Mouse (Mus musculus): ENCODE data around the gene Tenm4. TPM values are rescaled to one million over a fixed set of nuclear protein-coding genes. Genes with fewer than 3 reads are reported as not detected.
A peak's percentile ranks its signal among the peaks of the same experiment; 100 is the strongest.

Tenm4 gene
- polyA plus RNA-seq, 1 experiment from 2014 or later = 41.4 TPM

DNA sequence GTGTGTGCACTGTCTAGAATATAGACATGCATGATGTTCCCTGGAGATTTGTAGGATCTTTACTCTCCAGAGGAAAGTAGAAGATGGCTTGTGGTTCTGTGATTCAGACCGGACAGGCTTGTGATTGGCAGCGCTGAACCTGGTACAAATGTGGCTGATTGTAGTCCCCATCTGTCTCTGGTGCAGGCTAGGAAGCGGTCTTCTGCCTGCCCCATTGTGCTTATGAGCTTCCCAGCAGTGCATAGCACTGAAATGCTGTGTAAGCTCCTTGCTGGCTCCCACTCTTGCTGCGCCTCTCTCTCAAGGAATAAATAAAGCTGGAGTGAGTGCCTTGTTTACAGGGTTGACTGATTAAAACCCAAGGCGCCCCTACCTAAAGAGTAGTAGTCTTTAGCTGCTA, 49.6 kb downstream of the Tenm4 start:
- H3K9me3 ChIP-seq (replicated peaks; ENCODE audit: control insufficient read depth, low read length, poor library complexity, severe bottlenecking) = no peaks in the 10 kb centered on the region
- H3K9ac ChIP-seq (ENCODE audit: low read depth, low read length) = no peak overlapping the region
- H3K36me3 ChIP-seq (ENCODE audit: control insufficient read depth, insufficient read depth, low read length) = no peaks in the 10 kb centered on the region
- H3K27ac ChIP-seq (ENCODE audit: low read length) = no peak overlapping the region
- no peak for ATAC-seq
- 66% methylated on average over 5 of the region's 5 CpGs for WGBS
- H3K4me3 ChIP-seq (ENCODE audit: low read depth, low read length) = no peak overlapping the region
- no peaks in the 10 kb centered on the region for H3K27me3 ChIP-seq (ENCODE audit: control insufficient read depth, insufficient read depth, low read depth, low read length)
- no peaks in the 10 kb centered on the region for H3K4me1 ChIP-seq (ENCODE audit: control insufficient read depth, insufficient read depth, low read length)
- H3K4me2 ChIP-seq (ENCODE audit: low read length) = no peak overlapping the region

DNA sequence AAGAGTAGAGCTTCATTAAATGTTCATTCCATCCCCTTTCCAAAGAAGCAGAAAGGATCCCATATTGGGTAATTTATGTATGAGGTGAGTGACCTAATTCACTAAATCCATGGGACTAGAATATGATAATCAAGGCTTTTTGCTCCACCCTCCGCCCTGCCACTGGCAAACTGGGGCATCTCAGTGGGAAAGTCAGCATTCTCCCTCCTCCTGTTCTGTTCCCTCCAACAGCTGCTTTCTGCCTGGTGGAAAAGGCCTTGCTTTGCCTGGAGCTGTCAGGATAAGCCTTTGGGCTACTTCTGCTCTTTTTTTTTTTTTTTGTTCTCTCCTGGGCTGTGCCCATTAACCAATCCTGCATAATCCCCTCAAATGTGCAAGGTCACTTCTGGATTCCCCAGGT, 51.5 kb downstream of the Tenm4 start:
- Histone ChIP-seq H3K9ac (ENCODE audit: low read depth, low read length) (no peak overlapping the region), H3K27me3 (ENCODE audit: control insufficient read depth, insufficient read depth, low read depth, low read length) (no peaks in the 10 kb centered on the region), H3K4me2 (ENCODE audit: low read length) (no peak overlapping the region), H3K4me1 (ENCODE audit: control insufficient read depth, insufficient read depth, low read length) (0 out of 2 replicates have a peak, but pooled peaks cover 3% of the 10 kb centered on the region), H3K9me3 (replicated peaks; ENCODE audit: control insufficient read depth, low read length, poor library complexity, severe bottlenecking) (no peaks in the 10 kb centered on the region), H3K27ac (ENCODE audit: low read length) (no peak overlapping the region), H3K36me3 (ENCODE audit: control insufficient read depth, insufficient read depth, low read length) (no peaks in the 10 kb centered on the region), H3K4me3 (ENCODE audit: low read depth, low read length) (no peak overlapping the region)
- 69% methylated on average over 1 of the region's 1 CpGs for WGBS
- ATAC-seq = no peak

DNA sequence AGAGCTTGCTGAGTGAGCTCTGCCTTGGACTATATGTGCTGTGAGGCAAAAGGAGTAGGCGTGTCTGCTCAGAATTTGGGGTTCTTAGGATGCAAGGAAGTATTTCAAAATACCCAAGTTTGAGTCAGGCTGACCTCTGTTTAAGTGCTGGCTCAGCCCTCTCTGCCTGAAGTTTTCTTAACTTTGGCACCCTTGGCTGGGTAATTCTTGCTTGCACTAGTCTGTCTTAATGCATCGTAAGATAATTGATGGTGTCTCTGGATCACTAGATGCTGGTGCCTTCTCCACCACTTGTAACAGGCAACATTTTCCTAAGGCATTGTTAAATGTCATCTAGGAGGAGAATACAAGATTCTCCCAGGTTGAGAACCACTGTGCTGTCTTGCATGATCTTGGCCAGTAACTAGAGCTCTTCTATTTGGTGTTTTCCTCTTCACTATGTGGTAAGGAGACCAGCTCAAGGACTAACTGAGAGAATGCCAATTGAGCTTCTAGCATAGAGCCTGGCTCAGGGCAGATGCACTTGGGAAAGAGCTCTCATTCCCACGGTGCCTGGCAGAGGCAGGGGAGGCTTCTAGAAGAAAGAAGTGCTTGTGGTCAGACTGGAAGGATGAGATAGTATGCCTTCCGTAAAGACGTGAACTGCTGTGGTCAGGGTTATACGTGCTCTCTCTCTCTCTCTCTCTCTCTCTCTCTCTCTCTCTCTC, 57.7 kb downstream of the Tenm4 start:
- H3K27ac ChIP-seq (ENCODE audit: low read length) = no peak overlapping the region
- no peaks in the 10 kb centered on the region for H3K27me3 ChIP-seq (ENCODE audit: control insufficient read depth, insufficient read depth, low read depth, low read length)
- H3K4me1 ChIP-seq (ENCODE audit: control insufficient read depth, insufficient read depth, low read length) = peaks cover 26% of the 10 kb centered on the region
- no peak overlapping the region for H3K4me3 ChIP-seq (ENCODE audit: low read depth, low read length)
- 87% methylated on average over 6 of the region's 6 CpGs for WGBS
- no peak overlapping the region for H3K4me2 ChIP-seq (ENCODE audit: low read length)
- no peak overlapping the region for H3K9ac ChIP-seq (ENCODE audit: low read depth, low read length)
- no peak for ATAC-seq
- no peaks in the 10 kb centered on the region for H3K9me3 ChIP-seq (replicated peaks; ENCODE audit: control insufficient read depth, low read length, poor library complexity, severe bottlenecking)
- H3K36me3 ChIP-seq (ENCODE audit: control insufficient read depth, insufficient read depth, low read length) = no peaks in the 10 kb centered on the region

DNA sequence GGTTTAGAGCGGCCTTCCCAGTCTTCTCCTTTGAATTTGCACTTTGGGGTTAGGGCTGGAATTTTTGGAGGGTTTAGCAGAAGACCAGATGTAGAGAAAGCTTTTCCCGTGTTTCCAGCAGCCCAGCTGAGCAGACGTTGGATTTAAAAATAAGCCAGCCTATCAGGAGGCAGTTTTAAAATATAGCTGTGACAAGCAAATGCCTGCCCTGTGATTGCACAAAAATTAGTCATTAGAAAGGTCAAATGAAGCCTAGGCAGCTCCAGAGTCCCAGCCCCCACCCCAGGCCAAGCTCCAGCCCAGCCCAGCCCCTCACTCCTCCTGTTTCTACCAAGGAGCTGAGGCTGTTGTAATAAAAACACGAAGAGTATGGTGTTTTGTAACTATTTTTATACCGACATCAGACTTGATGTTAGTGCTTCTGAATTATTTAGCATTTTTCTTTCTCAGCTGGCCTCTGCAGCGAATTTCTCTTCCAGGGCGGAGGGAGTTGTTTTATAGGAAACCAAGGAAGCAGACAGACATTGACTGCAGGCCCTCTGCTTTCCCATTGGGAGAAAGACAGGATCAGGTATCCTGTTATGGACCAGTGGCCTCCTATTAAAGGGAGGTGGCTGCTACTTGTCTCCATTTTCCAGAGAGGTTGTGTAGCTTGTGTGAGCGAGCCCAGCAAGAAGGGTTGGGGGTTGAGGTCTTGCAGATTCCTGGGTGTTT, 59.1 kb downstream of the Tenm4 start:
- H3K9me3 ChIP-seq (replicated peaks; ENCODE audit: control insufficient read depth, low read length, poor library complexity, severe bottlenecking) = no peaks in the 10 kb centered on the region
- no peaks in the 10 kb centered on the region for H3K27me3 ChIP-seq (ENCODE audit: control insufficient read depth, insufficient read depth, low read depth, low read length)
- H3K4me1 ChIP-seq (ENCODE audit: control insufficient read depth, insufficient read depth, low read length) = peaks cover 26% of the 10 kb centered on the region
- H3K27ac ChIP-seq (ENCODE audit: low read length) = no peak overlapping the region
- H3K4me3 ChIP-seq (ENCODE audit: low read depth, low read length) = no peak overlapping the region
- H3K36me3 ChIP-seq (ENCODE audit: control insufficient read depth, insufficient read depth, low read length) = no peaks in the 10 kb centered on the region
- ATAC-seq = no peak
- WGBS = 66% methylated on average over 8 of the region's 8 CpGs
- H3K9ac ChIP-seq (ENCODE audit: low read depth, low read length) = 0 out of 2 replicates have a peak overlapping the region, but pooled peaks have one; percentile 6
- no peak overlapping the region for H3K4me2 ChIP-seq (ENCODE audit: low read length)

DNA sequence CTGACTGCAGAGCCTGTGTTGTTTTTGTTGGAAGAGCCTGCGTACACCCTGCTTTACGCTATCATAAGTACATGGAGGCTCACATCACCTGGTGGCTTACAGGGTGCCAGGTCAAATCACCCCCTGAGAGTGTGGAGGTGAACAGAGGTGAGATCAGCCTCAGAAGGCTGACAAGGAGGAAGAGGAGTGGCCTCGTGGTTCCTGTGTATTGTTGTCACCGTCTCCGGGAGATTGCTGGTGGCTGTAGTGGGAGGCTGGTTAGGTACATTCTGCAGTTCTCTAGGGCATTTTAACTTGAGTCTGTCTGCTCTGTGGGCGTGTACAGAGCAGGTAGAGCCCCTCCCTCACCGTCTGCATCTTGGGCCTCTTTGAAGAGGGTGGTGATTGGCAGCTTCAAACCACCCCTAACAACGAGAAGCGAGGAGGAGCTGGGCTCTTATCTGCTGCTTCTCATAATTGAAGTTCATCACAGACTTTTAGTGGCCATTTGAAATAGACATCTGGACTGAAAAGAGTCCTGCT, 59.7 kb downstream of the Tenm4 start:
- H3K4me2 ChIP-seq (ENCODE audit: low read length) = no peak overlapping the region
- H3K27me3 ChIP-seq (ENCODE audit: control insufficient read depth, insufficient read depth, low read depth, low read length) = no peaks in the 10 kb centered on the region
- no peak overlapping the region for H3K4me3 ChIP-seq (ENCODE audit: low read depth, low read length)
- ATAC-seq = peak; percentile 36; the same call in 1 of the 2 replicates
- H3K4me1 ChIP-seq (ENCODE audit: control insufficient read depth, insufficient read depth, low read length) = peaks cover 26% of the 10 kb centered on the region
- no peaks in the 10 kb centered on the region for H3K9me3 ChIP-seq (replicated peaks; ENCODE audit: control insufficient read depth, low read length, poor library complexity, severe bottlenecking)
- WGBS = 44% methylated on average over 9 of the region's 9 CpGs
- H3K9ac ChIP-seq (ENCODE audit: low read depth, low read length) = peak overlapping the region; percentile 44; the same call in 1 of the 2 replicates
- H3K36me3 ChIP-seq (ENCODE audit: control insufficient read depth, insufficient read depth, low read length) = no peaks in the 10 kb centered on the region
- 0 out of 2 replicates have a peak overlapping the region, but pooled peaks have one; percentile 11 for H3K27ac ChIP-seq (ENCODE audit: low read length)

DNA sequence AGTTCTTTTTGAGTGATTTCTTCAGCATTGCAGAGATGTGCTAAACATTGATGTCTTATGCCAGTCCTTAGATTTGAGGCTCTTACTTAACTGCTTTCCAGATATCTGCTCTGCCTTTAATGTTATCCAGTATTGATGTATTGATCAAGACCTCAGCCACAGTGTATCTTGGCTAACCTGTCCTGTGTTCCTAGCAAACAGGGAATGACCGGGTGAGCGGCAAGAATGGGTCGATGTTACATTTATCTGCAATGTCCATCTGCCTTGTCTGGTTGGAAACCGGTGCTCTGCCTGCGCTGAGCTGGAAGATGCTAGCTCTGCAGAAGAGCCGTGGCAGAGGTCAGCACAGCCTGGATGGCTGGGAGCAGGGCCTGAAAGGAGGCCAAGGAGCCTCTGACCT, 64.8 kb downstream of the Tenm4 start:
- WGBS = 84% methylated on average over 6 of the region's 6 CpGs
- ATAC-seq = no peak

DNA sequence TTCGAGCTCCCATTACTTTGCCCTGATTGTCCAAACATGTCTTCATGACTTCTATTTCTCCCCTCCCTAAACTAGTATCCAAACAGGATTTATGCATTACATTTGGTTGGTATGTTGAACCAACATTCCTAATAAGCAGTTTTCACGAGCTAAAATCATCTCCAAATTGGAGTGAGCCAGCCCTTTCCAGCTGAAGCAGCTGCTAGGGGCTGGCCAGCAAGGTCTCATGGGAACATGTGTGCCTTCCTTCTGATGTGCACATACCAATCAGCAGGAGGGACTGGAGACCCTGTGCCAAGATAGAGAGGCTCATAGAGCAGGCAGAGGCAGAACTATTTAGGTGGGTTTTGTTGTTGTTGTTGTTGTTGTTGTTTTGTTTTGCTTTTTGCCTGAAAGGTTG, 69.6 kb downstream of the Tenm4 start:
- no peak overlapping the region for H3K4me3 ChIP-seq (ENCODE audit: low read depth, low read length)
- WGBS = 64% methylated on average over 2 of the region's 2 CpGs
- H3K4me2 ChIP-seq (ENCODE audit: low read length) = no peak overlapping the region
- no peaks in the 10 kb centered on the region for H3K9me3 ChIP-seq (replicated peaks; ENCODE audit: control insufficient read depth, low read length, poor library complexity, severe bottlenecking)
- H3K27ac ChIP-seq (ENCODE audit: low read length) = no peak overlapping the region
- H3K27me3 ChIP-seq (ENCODE audit: control insufficient read depth, insufficient read depth, low read depth, low read length) = no peaks in the 10 kb centered on the region
- H3K9ac ChIP-seq (ENCODE audit: low read depth, low read length) = no peak overlapping the region
- no peaks in the 10 kb centered on the region for H3K36me3 ChIP-seq (ENCODE audit: control insufficient read depth, insufficient read depth, low read length)
- H3K4me1 ChIP-seq (ENCODE audit: control insufficient read depth, insufficient read depth, low read length) = peaks cover 6% of the 10 kb centered on the region
- no peak for ATAC-seq

More for the DNA sequence above, 64.8 kb downstream of the Tenm4 start:
- Histone ChIP-seq H3K27ac (ENCODE audit: low read length) (no peak overlapping the region), H3K4me3 (ENCODE audit: low read depth, low read length) (no peak overlapping the region), H3K4me2 (ENCODE audit: low read length) (no peak overlapping the region), H3K9ac (ENCODE audit: low read depth, low read length) (no peak overlapping the region), H3K4me1 (ENCODE audit: control insufficient read depth, insufficient read depth, low read length) (peaks cover 12% of the 10 kb centered on the region), H3K27me3 (ENCODE audit: control insufficient read depth, insufficient read depth, low read depth, low read length) (no peaks in the 10 kb centered on the region), H3K36me3 (ENCODE audit: control insufficient read depth, insufficient read depth, low read length) (no peaks in the 10 kb centered on the region), H3K9me3 (replicated peaks; ENCODE audit: control insufficient read depth, low read length, poor library complexity, severe bottlenecking) (no peaks in the 10 kb centered on the region)

DNA sequence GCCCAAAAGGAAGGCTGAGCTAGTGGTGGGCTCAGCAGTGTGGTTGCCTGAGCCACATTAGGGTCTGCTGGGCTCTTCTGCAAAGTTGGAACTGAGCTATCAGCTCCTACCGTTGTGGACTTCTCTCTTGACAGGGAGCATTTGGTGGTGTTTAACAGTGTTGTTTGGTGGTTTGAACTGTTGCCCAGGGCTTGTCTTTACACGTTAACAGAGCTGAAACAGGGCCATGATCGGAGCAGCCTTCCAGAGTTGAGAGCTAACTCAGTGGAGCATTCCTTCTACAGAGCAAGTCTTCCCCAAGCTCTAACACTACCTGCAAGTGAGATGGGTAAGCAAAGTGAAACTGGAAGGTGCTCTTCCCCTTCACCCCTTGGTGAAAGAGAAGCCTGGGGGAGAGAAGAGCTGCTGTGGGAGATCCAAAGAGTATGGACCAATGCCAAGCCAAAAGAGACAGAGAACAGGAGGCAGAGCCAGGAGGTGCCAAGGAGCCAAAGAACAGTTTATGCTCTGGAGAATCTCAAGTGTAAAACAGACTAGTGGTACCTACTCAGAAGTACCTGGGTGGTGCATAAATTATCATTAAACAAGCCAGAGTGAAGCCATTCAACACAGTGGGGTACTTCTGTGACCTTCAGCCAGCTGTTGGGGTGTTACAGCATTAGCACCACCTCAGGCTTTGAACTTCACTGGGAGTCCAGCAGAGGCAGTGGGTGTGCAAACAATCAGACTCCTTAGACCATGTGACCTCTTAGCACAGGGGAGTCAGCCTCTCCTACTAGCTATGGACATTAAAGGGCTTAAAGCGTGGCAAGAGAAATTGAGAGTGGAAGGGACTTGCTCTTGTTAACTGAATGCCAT, 71.5 kb downstream of the Tenm4 start:
- no peak overlapping the region for H3K4me3 ChIP-seq (ENCODE audit: low read depth, low read length)
- H3K9ac ChIP-seq (ENCODE audit: low read depth, low read length) = no peak overlapping the region
- 80% methylated on average over 4 of the region's 4 CpGs for WGBS
- no peaks in the 10 kb centered on the region for H3K9me3 ChIP-seq (replicated peaks; ENCODE audit: control insufficient read depth, low read length, poor library complexity, severe bottlenecking)
- H3K4me1 ChIP-seq (ENCODE audit: control insufficient read depth, insufficient read depth, low read length) = peaks cover 6% of the 10 kb centered on the region
- no peaks in the 10 kb centered on the region for H3K36me3 ChIP-seq (ENCODE audit: control insufficient read depth, insufficient read depth, low read length)
- no peak overlapping the region for H3K27ac ChIP-seq (ENCODE audit: low read length)
- no peaks in the 10 kb centered on the region for H3K27me3 ChIP-seq (ENCODE audit: control insufficient read depth, insufficient read depth, low read depth, low read length)
- no peak overlapping the region for H3K4me2 ChIP-seq (ENCODE audit: low read length)
- no peak for ATAC-seq
